Mouse (Mus musculus) right cerebral cortex, adult 18-20 months (tissue): ENCODE data around the gene Clgn.

Experiments
- DNase-seq: peaks from one replicate; pipeline ENCODE4 v3.0.0; 2022; ENCODE audit warnings: mixed read lengths

Gene Clgn

DNA sequence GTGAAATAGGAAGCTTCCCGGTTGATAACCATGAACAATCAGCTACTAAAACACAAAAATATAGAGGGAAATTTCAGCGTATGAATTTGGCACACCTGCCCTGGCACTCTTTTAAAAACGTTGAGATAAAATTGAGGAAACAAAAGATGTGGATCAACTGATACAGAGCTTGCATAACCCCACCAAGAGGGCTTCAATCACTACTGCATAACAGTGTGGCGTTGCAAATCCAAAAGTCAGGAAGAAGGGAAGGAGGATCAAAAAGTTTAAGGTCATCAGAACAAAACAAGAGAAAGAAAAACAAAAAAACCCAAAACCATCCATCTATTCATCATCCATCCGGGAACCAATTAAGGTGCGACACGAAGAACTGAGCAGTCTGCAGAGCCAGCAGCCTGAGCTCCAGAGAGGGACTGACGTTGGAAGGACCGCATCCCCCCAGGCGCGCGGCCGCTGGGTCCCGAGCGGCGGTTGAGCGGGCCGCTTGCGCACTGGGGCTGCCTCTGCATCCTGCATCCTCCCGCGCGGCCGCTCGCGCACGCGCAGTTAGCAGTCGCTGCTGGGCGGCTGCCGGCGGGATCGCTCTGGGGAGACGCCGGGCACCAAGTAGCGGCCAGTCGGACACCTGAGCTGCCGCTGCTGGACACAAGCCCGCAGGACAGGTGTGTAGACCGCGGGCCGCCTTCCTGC, at the start of gene Clgn:
Clgn (plus strand) TSS at position 552 of the 690 bp plus-strand sequence.
- peak; percentile 83 for DNase-seq

DNA sequence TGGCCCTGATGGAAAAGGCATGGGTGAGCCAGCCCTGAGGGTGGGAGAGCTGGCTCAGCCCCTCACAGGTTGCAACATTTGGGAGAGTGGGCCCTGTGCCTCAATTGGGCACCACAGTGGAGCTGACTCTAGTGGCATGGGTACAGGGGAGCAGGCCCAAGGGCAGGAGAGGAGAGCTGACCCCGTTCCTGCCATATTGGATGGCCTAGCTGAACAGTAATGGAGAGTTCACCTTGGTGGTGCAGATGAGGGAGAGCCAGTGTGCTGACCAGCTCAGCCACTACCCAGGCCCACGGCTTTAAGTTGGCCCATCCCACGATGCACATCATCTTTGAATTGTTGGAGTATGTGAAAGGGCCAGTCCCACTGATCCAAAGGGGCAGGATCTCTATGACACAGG, 47.6 kb upstream of the Clgn start:
- DNase-seq: no peak

- no peak for DNase-seq
Measured at GRCm38 (mm10) chr8:83342693-83343092, 47.0 kb upstream of the Clgn start.

- no peak for DNase-seq
Measured at GRCm38 (mm10) chr8:83348263-83348662, 41.4 kb upstream of the Clgn start, which contains the start of gene Mgat4d. Gene Mgat4d, plus strand, starts transcription at chr8:83348471.

DNA sequence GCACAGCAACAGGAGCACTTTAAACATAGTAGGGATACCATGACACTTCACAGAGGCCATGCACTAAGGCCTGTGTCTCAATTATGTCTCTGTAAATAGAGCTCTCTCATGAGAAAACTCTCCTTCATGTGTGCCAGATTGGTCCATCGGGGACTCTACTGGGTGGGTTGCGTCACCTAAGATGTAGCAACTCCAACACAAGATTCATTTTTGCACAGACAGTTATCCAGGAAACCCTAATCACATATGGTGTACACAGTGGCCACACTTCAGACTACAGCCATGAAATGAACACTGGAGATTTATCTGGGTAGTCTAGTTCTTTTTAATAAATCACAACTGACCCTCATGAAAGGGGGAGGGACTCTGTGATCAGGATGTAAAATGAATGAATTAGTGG, 38.4 kb upstream of the Clgn start:
- no peak for DNase-seq

DNA sequence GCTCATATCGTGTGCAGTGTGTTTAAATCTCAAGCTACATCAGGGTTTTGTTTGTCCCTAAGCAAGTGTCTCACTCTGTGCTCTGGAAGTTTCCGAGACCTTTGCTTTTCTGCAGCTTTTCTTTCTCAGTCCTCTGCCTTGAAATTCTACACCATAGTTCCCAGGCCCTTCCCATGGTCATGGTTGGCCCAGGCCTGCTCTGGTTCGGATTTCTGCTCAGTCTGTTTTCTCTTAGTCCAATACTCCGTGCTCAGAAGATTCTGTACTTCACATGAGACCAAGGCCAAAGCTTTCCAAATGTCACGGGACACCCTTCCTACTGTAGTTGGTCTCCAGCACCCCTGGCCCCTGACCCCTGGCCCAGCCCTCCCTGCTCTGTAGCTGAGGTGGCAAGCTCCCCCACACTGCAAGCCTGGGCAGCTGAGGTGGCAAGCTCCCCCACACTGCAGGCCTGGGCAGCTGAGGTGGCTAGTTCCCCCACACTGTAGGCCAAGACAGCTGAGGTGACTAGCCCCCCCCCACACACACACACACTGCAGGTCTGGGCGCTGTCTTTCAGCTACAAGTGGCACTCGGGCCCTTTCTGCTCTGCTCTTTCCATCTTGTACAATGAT, 26.4 kb upstream of the Clgn start:
- no peak for DNase-seq

DNA sequence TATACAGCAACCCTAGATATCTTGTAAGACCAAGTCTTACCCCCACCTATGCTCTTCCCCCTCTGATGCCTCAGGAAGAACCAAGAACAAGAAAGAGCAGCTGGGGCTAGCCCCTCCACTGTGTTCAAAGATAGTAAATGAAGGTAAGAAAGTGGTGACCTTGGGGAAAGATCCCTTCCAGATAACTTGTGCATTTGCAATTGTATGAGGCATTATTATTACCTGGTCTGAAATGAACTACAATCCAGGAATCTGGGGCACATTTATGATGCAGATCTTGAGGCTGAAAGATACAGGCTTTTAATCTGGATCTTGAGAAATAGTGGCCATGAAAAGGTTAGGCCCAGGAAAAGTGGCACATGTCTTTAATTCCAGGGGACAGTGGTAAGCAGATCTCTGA, 12.4 kb upstream of the Clgn start:
- no peak for DNase-seq

DNA sequence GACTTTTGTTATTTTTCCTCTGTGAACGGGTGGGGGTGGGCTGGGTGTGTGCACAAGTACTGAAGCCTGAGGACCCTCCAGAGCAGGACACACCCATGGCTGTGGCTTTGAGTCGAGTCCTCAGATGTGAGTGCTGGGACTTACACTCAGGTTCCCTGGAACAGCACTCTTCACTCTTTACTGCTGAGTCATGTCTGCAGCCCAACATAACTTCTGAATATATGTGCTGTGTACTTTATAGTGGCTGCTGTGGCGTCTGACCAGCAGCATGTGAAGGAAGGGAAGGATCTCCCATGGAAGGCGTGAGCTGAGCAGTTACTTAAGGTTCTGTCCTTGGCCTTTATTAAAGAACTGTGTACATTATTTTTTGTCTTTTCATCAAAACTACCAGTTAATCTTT, 9.5 kb upstream of the Clgn start:
- DNase-seq: no peak

DNA sequence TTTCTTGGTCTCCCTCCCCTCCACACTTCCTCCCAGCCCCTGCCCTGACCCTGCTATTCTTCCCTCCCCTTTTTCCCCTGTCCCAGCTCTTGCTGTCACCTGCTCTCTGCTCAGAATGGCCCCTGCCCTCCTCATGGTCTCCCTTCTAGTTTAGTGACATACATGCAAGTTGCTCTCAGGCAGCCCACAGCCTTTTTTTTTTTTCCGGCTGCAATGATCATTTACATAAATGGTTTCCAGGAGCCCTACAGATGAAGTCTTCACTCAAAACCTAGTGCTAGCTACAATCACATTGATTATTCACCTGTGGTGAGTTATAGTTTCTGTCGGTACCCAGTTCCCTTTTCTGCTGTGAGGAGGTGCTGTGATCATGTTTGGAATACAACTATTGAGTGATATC, 8.7 kb upstream of the Clgn start:
- DNase-seq: no peak

- no peak for DNase-seq
Measured at GRCm38 (mm10) chr8:83382850-83383249, 6.8 kb upstream of the Clgn start.

DNA sequence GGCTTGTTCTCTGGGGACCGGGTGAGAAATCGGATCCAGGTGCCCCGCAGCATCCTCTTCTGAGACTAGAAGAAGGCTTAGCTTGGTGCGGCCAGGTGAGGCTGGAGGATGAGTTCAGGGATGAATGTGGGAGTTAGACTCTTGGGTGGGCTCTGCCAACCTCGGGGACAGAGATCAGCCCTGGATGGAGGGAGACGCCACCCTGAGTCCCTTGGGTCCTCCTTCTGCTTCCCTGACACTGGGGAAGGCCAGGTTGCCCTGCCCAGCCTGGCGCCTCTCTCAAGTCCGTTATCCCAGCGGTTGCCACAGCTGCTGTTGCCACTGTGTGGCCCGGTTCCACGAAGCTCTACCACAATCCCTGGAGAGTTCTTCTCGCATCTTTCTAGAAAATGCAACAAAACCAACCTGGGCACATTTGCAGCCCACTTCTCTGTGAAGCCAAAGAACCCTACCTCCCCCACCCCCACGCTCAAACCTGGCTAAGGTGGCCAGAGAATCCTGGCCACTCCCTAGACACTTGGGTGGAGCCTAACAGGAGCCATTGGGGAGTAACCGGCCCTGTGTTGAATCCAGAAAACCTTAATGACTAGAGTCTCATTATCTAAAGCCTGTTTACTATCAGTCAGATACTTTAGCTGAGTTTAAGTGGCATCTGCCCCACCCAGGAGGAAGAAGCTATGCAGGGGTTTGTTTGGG, 487 bp downstream of the Clgn start:
- no peak for DNase-seq

- DNase-seq: no peak
Measured at GRCm38 (mm10) chr8:83392521-83392920, 2.9 kb downstream of the Clgn start.

- DNase-seq: no peak
Measured at GRCm38 (mm10) chr8:83394325-83394724, 4.7 kb downstream of the Clgn start.

DNA sequence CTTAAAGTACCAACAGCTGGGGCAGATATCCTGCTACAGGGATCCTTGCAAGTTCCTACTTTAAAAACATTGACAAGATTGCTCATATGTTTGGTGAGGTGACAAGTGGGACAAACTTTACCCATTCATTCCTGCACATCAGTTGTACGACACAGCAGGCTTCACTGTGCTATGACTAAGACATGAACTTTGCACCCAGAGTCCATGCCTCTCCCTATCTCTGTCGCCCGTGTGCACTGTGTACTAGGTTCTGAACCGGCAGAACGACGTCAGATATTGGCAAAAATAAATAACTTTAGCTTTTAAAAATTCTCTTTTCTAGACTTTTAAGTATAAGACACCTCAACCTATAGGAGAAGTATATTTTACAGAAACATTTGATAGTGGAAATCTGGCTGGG, 7.0 kb downstream of the Clgn start:
- DNase-seq: no peak

- DNase-seq: no peak
Measured at GRCm38 (mm10) chr8:83397726-83398125, 8.1 kb downstream of the Clgn start.

DNA sequence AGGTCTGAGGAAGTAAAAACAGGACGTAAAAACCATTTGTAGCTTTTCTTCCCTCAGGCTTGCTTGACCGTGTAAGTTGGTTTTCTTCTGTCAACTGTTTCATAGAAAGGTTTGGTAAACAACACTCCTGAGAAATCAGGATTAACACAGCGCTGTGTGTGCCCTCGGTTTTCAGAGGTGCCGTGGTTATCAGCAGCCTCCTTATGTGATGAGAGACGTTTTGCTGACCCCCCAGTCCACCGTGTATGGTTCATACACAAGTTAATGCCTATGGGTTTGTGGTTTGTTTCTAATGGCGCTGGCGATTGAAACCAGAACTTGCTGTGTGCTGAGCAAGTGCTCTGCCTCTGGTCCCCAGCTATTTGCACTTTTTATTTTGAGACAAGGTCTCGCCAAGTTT, 15.9 kb downstream of the Clgn start:
- DNase-seq: no peak

- DNase-seq: no peak
Measured at GRCm38 (mm10) chr8:83406836-83407235, 17.2 kb downstream of the Clgn start.

GRCm38 (mm10) chr8:83408496-83408895, 18.8 kb downstream of the Clgn start:
- no peak for DNase-seq

GRCm38 (mm10) chr8:83416878-83417277, 27.2 kb downstream of the Clgn start:
- no peak for DNase-seq

DNA sequence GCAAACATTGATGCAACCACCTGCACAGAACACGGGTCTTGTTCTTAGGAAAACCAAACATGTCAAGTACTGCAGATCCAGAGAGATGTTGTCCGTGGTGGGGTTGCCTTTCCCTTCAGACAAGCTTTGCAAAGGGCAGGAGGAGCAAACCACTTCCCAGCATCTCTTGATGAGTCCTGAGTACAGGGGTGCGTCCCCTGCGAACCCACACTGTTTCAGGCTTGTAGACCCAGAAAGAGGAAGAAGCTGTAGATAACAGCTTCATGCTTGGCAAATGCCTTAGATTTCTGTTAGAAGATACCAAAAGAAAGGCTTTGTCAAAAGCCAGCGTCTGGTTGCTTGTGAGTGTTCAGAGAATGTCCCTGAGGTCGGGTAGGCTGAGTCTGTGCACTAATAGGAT, 28.3 kb downstream of the Clgn start:
- no peak for DNase-seq

GRCm38 (mm10) chr8:83418805-83419516, 29.3 kb downstream of the Clgn start:
- DNase-seq: no peak

GRCm38 (mm10) chr8:83421354-83421753, 31.7 kb downstream of the Clgn start:
- DNase-seq: no peak

DNA sequence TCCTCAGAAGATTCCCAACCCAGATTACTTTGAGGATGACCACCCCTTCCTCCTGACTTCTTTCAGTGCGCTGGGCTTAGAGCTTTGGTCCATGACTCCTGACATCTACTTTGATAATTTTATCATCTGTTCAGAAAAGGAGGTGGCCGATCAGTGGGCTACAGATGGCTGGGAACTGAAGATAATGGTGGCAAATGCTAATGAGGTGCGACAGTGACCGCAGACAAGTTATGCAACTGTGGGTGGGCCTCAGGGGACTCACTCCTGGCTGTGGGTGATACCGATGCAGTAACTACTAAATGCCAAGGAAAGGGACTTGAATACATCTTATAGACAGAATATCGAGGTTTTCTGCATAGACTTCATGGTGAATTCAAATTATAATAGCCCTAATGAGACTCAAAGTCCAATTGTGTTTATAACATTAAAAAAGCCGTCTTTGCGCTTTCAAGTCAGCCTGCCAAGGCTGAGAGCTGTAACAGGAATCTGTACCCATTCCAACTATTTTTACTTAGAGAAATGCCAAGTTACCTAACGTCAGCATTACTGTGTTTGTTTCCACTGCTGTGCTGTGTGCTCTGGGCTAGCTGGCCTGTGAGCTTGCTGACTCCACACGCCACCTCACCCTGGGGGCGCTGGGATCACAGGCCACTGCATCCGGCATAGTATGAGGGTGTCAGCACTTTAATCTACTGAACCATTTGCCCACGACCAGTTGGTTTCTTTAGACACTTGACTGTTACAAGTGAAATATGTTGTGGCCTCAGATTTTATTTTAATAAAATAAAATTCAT, 33.6 kb downstream of the Clgn start:
- no peak for DNase-seq
